Mouse (Mus musculus) liver, adult 2 months (tissue): ENCODE data around the gene Sox5. TPM values are rescaled to one million over a fixed set of nuclear protein-coding genes. Genes with fewer than 3 reads are reported as not detected.

Source experiments
- DNase-seq: peaks from one replicate; pipeline ENCODE4 v3.0.0-alpha.2; 2011; ENCODE audit warnings: low read depth, low spot score; ENCODE audit errors: extremely low read depth
- H3K27ac ChIP-seq: fragments of 200-500 bp; replicated peaks from 2 replicates; pipeline ENCODE4 v1.5.1; 2012; ENCODE audit warnings: low read depth, mild to moderate bottlenecking, control low read depth, inconsistent platforms, low read length; ENCODE audit not compliant: insufficient read depth
- H3K27me3 ChIP-seq: fragments of 200-500 bp; 2 replicates; pipeline ENCODE4 v1.6.1; 2012; ENCODE audit warnings: mild to moderate bottlenecking, moderate library complexity, low read length, inconsistent platforms; ENCODE audit not compliant: control insufficient read depth, insufficient read depth
- H3K36me3 ChIP-seq: fragments of 200-500 bp; 2 replicates; pipeline ENCODE4 v1.6.1; 2012; ENCODE audit warnings: low read length, inconsistent platforms; ENCODE audit not compliant: control insufficient read depth, insufficient read depth
- H3K4me1 ChIP-seq: fragments of 200-500 bp; 2 replicates; pipeline ENCODE4 v1.6.1; 2011; ENCODE audit warnings: low read length; ENCODE audit not compliant: control insufficient read depth, insufficient read depth
- H3K4me3 ChIP-seq: fragments of 200-500 bp; 2 replicates; pipeline ENCODE4 v1.5.1; 2011; ENCODE audit warnings: low read depth, mild to moderate bottlenecking, control low read depth, low read length, moderate library complexity; ENCODE audit not compliant: insufficient read depth
- H3K79me2 ChIP-seq: fragments of 200-500 bp; 2 replicates; pipeline ENCODE4 v1.6.1; 2012; ENCODE audit warnings: inconsistent platforms, mild to moderate bottlenecking, low read length, moderate library complexity; ENCODE audit not compliant: control insufficient read depth, insufficient read depth
- H3K9ac ChIP-seq: fragments of 200-500 bp; 2 replicates; pipeline ENCODE4 v1.6.1; 2012; ENCODE audit warnings: low read depth, mild to moderate bottlenecking, control low read depth, inconsistent platforms, low read length
- CTCF ChIP-seq: fragments of 200-500 bp; IDR thresholded peaks from 2 replicates; pipeline ENCODE4 v1.5.1; 2011; ENCODE audit warnings: low read depth, low read length, control low read depth
- POLR2A ChIP-seq: fragments of 200-500 bp; IDR thresholded peaks from 2 replicates; pipeline ENCODE4 v1.6.1; 2011; ENCODE audit warnings: low read length, control low read depth; ENCODE audit not compliant: insufficient read depth; ENCODE audit errors: extremely low read depth
- WGBS: fragments of 180-500 bp; shearing (Covaris S2); methylation state at CpG from one replicate; pipeline ENCODE4 v1.1.7; 2018; 5-methylcytosine and 5-hydroxymethylcytosine counted together
- polyA plus RNA-seq: library from polyadenylated mRNA; depleted of rRNA; stranded (reverse); fragments of >200 nt; gene quantifications from 2 replicates; pipeline ENCODE4 v1.2.3, GENCODE M21; 2012
- total RNA-seq: library from RNA; depleted of rRNA; stranded (reverse); fragments of >200 nt; gene quantifications from 2 replicates; pipeline ENCODE4 v1.2.3, GENCODE M21; 2014

Gene Sox5
- total and polyA plus RNA-seq, 2 experiments = 7.5 to 31.6 TPM

DNA sequence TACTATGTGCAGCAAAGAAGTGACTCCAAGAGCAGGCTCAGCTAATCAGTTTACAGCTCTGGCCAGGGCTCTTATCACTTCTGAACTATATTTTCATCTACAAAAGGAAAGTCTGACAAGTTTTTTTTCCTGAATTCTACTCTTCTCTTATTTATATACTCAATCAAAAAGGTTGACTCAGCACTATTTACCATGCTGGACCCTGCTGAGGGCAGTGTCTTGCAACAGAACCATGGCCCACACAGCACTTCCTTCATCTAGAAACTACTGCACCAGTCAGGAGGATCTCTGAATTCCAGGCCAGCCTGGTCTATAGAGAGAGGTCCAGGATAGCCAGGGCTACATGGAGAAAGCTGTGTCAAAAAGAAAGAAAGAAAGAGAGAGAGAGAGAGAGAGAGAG lies 771.5 kb downstream of the Sox5 start:
- no peaks in the 10 kb centered on the region; the same call in 1 of the 2 replicates for H3K79me2 ChIP-seq
- no peak overlapping the region for H3K27ac ChIP-seq
- H3K36me3 ChIP-seq = peaks cover 7% of the 10 kb centered on the region; the same call in 1 of the 2 replicates
- no peak for DNase-seq
- H3K9ac ChIP-seq = no peak overlapping the region
- no peaks in the 10 kb centered on the region for H3K27me3 ChIP-seq
- no peaks in the 10 kb centered on the region for H3K4me1 ChIP-seq
- TF ChIP-seq CTCF (no peak), POLR2A (no peak)
- H3K4me3 ChIP-seq = no peak overlapping the region

DNA sequence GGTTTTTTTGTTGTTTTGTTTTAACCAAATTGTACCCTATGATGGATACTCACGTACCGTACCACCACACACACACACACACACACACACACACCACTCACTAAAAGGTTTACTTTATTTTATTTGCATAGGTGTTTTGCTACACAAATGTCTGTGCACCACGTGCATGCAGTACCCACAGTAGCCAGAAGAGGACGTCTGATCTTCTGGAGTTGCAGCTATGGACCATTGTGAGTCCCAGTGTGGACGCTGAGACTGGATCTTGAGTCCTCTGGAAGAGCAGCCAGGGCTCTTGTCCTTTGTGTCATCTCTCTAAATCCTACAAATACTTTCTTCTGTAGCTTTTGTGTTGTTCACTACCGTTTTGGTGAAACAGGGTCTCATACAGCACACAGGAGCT lies 776.6 kb downstream of the Sox5 start:
- H3K36me3 ChIP-seq = peaks cover 9% of the 10 kb centered on the region

DNA sequence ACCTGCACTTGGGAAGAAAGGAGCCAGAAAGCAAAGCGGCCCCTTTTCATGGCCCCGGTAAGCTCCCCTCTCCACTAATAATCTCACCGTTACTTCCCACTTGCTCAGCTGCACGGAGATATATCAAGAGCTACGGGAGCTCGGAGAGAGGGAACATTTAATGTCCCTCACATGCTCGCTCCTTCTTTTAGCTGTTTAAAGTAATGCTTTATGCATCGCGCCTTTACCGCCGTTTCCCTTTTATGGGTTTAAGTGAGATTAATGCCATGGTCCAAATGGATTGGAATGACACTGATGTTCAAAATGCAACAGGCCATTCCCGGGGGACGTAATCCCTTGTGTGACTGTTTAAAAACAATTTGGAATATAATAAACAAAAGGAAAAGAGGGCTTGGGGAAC lies 783.6 kb downstream of the Sox5 start:
- DNase-seq = no peak
- Histone ChIP-seq H3K9ac (no peak overlapping the region), H3K36me3 (peaks cover 1% of the 10 kb centered on the region; the same call in 1 of the 2 replicates), H3K4me1 (no peaks in the 10 kb centered on the region), H3K4me3 (no peak overlapping the region), H3K79me2 (no peaks in the 10 kb centered on the region; the same call in 1 of the 2 replicates), H3K27ac (no peak overlapping the region), H3K27me3 (no peaks in the 10 kb centered on the region)
- WGBS = 96% methylated on average over 13 of the region's 13 CpGs
- TF ChIP-seq POLR2A = no peak
- TF ChIP-seq CTCF = no peak

More for the DNA sequence above, 776.6 kb downstream of the Sox5 start:
- Histone ChIP-seq H3K79me2 (no peaks in the 10 kb centered on the region; the same call in 1 of the 2 replicates), H3K9ac (no peak overlapping the region), H3K4me1 (no peaks in the 10 kb centered on the region), H3K27ac (no peak overlapping the region), H3K27me3 (no peaks in the 10 kb centered on the region), H3K4me3 (no peak overlapping the region)
- TF ChIP-seq POLR2A (no peak), CTCF (peak; percentile 28; the same call in 1 of the 2 replicates)
- no peak for DNase-seq
- 90% methylated on average over 6 of the region's 6 CpGs for WGBS

DNA sequence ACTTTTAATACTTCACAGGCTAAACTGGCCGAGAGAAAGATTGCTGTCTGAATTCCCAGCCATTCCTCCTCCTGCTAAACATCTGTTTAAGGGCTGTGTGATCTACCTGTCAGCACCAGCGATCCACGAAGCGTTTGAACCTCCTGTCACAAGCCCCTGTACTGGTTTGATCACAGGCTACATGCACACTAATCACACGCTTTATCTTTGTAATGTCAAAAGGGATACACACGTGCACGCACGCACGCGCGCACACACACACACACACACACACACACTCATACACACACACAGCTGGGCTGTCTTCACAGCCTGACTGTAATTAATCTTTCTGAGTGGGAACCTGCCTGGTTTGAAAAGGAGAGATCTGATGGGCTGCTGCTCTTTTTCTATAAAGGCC lies 784.2 kb downstream of the Sox5 start:
- no peaks in the 10 kb centered on the region for H3K36me3 ChIP-seq

DNA sequence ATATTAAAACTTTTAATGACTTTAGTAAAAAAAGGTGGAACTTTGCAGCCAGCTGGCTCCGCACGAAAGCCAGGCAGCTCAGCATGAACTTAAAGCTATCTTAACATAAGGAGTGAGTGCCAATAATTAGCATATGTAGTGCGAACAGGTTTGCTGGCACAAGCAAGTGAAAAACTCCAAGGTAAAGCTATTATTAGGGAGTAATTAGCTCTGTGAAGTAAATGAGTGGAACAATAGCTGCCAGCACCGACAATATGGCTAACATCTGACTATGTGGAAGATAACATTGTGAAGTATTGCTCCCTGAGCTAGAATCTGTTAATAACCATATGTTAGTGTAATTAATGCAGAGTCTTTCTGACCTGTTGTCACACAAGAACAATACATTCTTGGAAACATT lies 786.7 kb downstream of the Sox5 start:
- Histone ChIP-seq H3K27ac (no peak overlapping the region), H3K36me3 (no peaks in the 10 kb centered on the region), H3K79me2 (no peaks in the 10 kb centered on the region), H3K4me1 (no peaks in the 10 kb centered on the region), H3K4me3 (no peak overlapping the region), H3K9ac (no peak overlapping the region), H3K27me3 (no peaks in the 10 kb centered on the region)
- TF ChIP-seq POLR2A (no peak), CTCF (no peak)
- no peak for DNase-seq
- WGBS = 89% methylated on average over 4 of the region's 4 CpGs

More for the DNA sequence above, 784.2 kb downstream of the Sox5 start:
- Histone ChIP-seq H3K79me2 (no peaks in the 10 kb centered on the region; the same call in 1 of the 2 replicates), H3K4me3 (no peak overlapping the region), H3K27ac (no peak overlapping the region), H3K27me3 (no peaks in the 10 kb centered on the region), H3K9ac (no peak overlapping the region), H3K4me1 (no peaks in the 10 kb centered on the region)
- TF ChIP-seq CTCF (no peak), POLR2A (no peak)
- no peak for DNase-seq
- 89% methylated on average over 11 of the region's 11 CpGs for WGBS

DNA sequence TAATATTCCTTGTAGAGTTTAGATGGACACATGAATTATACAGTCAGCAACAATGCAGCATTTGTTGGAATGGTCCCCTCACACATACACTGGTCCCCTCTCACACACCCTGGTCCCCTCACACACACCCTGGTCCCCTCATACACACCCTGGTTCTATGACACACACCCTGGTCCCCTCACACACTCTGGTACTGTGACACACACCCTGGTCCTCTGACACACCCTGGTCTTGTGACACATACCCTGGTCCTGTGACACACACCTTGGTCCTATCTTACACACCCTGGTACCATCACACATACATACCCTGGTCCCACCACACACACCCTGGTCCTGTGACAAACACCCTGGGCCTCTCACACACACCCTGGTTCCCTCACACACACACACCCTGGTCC lies 794.2 kb downstream of the Sox5 start:
- TF ChIP-seq CTCF (no peak), POLR2A (no peak)
- Histone ChIP-seq H3K36me3 (no peaks in the 10 kb centered on the region), H3K79me2 (no peaks in the 10 kb centered on the region), H3K27ac (no peak overlapping the region), H3K4me1 (no peaks in the 10 kb centered on the region), H3K27me3 (no peaks in the 10 kb centered on the region), H3K9ac (no peak overlapping the region), H3K4me3 (no peak overlapping the region)
- DNase-seq = no peak
